Mouse (Mus musculus) cortical plate, adult 2 months (tissue): ENCODE data around the gene Zfp143. TPM values are rescaled to one million over a fixed set of nuclear protein-coding genes. Genes with fewer than 3 reads are reported as not detected.
"Not testable (repeated sequence)": the region's sequence is repeated elsewhere in the genome, so short reads cannot be mapped to it uniquely, and the experiment has no call there.

ENCODE experiments used
- H3K27ac ChIP-seq: fragments of 200-500 bp; 2 replicates; pipeline ENCODE4 v1.5.1; 2012; ENCODE audit warnings: low read length, control low read depth, inconsistent platforms; ENCODE audit not compliant: insufficient read depth
- H3K4me1 ChIP-seq: fragments of 200-500 bp; 2 replicates; pipeline ENCODE4 v1.6.1; 2011; ENCODE audit warnings: low read length; ENCODE audit not compliant: control insufficient read depth, insufficient read depth
- H3K4me3 ChIP-seq: fragments of 200-500 bp; 2 replicates; pipeline ENCODE4 v1.5.1; 2011; ENCODE audit warnings: mild to moderate bottlenecking, low read length, control low read depth; ENCODE audit not compliant: insufficient read depth
- CTCF ChIP-seq: fragments of 200-500 bp; IDR thresholded peaks from 2 replicates; pipeline ENCODE4 v1.5.1; 2011; ENCODE audit warnings: mild to moderate bottlenecking, control low read depth, low read length; ENCODE audit not compliant: insufficient read depth; ENCODE audit errors: extremely low read depth
- POLR2A ChIP-seq: fragments of 200-500 bp; IDR thresholded peaks from 2 replicates; pipeline ENCODE4 v1.6.1; 2011; ENCODE audit warnings: mild to moderate bottlenecking, low read length, control low read depth; ENCODE audit not compliant: insufficient read depth; ENCODE audit errors: extremely low read depth
- polyA plus RNA-seq: library from polyadenylated mRNA; depleted of rRNA; stranded (reverse); fragments of >200 nt; gene quantifications from 2 replicates; pipeline ENCODE4 v1.2.3, GENCODE M21; 2012

Zfp143 gene
- polyA plus RNA-seq, 1 experiment = 10.1 TPM

DNA sequence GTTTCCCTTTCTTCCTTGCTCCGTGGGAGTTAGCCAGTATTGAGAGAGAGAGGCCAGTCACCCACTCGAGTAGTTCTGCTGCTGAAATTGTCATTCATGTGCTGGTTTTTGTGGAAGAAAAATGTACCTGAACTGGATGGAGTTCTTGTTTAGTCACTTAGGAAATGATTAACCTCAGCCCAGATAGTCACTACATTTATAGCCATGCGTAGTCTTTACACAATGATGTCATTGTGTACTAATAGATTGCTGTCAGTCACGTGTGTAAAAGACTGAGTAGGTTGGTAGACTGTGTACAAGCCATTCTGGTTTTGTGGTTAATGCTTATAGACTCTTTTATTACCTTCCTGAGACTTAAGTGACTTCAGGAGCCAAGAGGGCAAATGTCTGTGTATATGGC lies 26.9 kb downstream of the Zfp143 start:
- no peak for TF ChIP-seq POLR2A
- no peak for TF ChIP-seq CTCF
- H3K4me1 ChIP-seq = no peaks in the 10 kb centered on the region

DNA sequence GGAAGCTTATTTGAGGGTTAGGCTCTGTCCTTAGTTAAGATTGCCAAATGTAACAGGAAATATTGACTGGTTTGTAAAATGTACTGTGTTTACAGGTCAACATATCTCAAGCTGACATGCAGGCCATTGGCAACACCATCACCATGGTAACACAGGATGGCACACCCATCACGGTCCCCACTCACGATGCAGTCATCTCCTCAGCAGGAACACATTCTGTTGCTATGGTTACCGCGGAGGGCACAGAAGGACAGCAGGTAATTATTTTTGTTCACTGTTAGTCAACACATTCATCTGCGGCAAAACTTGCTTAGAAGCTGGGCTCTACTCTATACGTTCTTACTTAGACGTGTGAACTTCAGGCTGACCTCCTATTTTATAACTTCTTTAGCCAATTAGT lies 30.7 kb downstream of the Zfp143 start:
- no peak for TF ChIP-seq CTCF
- no peak for TF ChIP-seq POLR2A
- H3K27ac ChIP-seq = no peak overlapping the region
- H3K4me3 ChIP-seq = no peak overlapping the region
- H3K4me1 ChIP-seq = no peaks in the 10 kb centered on the region

More for the DNA sequence above, 26.9 kb downstream of the Zfp143 start:
- Histone ChIP-seq H3K27ac (no peak overlapping the region), H3K4me3 (no peak overlapping the region)

DNA sequence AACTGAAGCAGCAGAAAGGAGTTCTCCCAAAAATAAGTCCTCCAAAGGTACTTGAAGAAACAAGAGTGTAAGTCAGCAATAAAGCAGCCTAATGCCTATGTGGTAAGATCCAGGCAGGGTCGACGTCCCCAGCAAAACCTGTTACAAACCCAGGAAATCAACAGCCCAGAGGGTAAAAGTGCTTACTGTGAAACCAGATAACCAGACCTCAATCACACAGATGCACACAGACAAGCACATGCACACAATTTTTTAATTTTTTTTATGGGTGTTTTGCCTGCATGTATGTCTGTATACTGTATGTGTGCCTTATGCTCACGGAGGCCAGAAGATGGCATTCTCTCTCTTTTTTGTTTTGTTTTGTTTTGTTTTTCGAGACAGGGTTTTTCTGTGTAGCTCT lies 35.3 kb downstream of the Zfp143 start:
- TF ChIP-seq POLR2A (no peak), CTCF (no peak)

DNA sequence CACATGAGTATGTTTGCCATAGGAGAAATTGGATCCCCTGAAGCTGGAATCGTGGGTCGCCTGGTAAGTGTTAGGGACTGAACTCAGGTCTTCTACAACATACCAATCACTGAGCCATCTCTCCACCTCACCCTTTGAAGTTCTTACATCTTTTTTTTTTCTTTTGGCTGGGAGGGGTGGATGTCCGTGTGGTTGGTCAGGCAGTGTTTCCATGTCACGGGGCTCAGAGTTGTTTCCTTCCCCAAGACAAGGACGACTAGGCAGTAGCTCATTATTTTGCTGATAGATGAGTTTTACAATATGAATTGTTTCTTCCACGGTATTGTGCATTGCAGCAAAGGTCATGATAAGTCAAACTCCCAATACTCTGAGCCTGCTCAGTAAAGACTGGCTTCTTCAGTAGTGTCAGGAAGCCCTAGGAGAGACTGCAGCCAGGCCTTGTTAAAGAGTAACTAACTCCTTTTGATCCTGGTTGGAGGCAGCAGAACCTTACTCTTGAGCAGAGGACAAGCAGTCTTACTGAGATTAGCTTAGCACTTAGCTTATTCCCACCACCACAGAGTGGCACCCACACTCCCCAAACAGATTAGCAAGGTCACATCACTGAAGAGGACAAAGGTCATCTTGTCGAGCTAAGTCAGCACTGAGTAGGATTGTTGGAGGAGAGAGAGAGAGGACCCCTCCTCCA lies 36.2 kb downstream of the Zfp143 start:
- TF ChIP-seq CTCF = no peak
- no peak for TF ChIP-seq POLR2A
- H3K4me1 ChIP-seq = no peaks in the 10 kb centered on the region
- H3K27ac ChIP-seq = no peak overlapping the region
- no peak overlapping the region for H3K4me3 ChIP-seq

More for the DNA sequence above, 35.3 kb downstream of the Zfp143 start:
- Histone ChIP-seq H3K4me1 (no peaks in the 10 kb centered on the region), H3K27ac (no peak overlapping the region), H3K4me3 (no peak overlapping the region)

DNA sequence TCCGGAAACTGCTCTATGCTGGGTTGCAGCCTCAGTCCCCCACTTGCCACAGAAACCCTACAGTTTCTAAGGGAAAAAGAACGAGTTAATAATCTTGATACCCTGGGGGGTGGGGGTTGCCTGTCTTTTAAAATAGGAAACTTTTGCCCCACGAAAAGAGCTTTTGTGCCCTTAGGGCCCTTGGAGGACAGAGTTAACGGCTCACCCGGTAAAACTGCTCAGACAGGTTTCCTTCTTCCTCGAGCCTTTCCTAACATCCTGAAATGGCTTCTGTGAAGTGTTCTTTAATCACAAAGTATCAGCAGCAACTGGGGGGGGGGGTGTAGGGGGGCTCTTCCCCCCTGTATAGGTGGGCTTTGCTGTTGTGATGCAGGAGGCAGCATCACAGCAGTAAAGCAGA lies 39.8 kb downstream of the Zfp143 start:
- TF ChIP-seq CTCF (no peak), POLR2A (no peak)
- no peaks in the 10 kb centered on the region for H3K4me1 ChIP-seq
- H3K4me3 ChIP-seq = no peak overlapping the region
- H3K27ac ChIP-seq = no peak overlapping the region

DNA sequence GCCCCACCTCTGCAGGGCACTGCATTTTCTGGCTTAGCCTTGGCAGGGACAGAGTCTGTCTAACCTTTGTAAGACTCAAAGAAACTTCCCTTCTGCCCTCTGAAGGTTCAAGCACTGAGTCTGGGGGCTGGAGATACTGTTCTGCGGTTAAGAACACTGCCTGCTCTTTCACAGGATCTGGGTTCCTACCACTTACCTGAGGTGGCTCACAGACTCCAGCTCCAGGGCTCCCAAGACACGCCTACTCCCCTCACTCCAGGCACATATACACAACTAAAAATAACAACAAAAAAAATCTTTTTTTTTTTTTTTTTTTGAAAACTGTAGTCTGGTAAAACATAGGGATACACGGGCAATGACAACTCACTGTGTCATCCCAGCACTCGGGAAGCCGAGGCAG lies 40.2 kb downstream of the Zfp143 start:
- Histone ChIP-seq H3K27ac (no peak overlapping the region), H3K4me3 (no peak overlapping the region), H3K4me1 (no peaks in the 10 kb centered on the region)
- TF ChIP-seq POLR2A = no peak
- TF ChIP-seq CTCF = no peak

DNA sequence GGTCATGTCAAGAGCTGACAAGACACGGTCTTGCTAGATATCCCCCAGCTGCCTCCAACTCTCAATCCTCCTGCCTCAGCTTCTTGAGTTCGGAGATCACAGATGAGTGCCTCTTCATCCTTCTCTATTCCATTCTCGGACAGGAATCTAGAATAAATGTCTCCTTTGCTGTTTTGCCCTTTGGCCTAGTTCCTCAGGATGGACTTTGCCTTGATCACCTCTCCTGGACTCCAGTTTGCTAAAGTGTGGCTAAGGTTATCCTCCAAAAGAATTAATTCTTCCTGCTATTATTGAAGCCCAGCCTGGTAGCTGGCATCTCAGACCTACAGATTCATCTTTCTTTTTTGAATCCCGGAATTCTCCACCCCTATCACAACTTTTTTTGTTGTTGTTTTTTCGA lies 44.0 kb downstream of the Zfp143 start:
- TF ChIP-seq CTCF = no peak

DNA sequence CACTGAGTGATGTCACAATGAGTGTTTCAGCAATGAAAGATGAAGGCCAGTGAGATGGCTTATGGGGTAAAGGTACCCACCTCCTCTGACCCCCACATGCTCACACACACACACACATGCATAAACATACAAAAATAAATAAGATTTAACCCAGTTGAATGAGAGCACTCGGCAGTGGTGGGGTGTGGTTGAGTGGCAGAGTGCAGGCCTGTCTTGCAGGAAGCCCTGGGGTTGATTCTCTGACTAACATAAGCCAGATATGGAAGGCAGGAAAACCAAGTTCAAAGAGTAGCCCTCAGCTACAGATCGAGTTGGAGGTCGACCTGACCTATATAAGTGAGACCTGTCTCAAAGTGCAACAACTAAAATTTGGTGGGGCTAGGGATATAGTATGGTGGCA lies 45.6 kb downstream of the Zfp143 start:
- Histone ChIP-seq H3K27ac (no peak overlapping the region), H3K4me3 (no peak overlapping the region), H3K4me1 (no peaks in the 10 kb centered on the region)
- no peak for TF ChIP-seq CTCF
- no peak for TF ChIP-seq POLR2A

More for the DNA sequence above, 44.0 kb downstream of the Zfp143 start:
- no peaks in the 10 kb centered on the region for H3K4me1 ChIP-seq
- H3K4me3 ChIP-seq = no peak overlapping the region
- no peak overlapping the region for H3K27ac ChIP-seq

DNA sequence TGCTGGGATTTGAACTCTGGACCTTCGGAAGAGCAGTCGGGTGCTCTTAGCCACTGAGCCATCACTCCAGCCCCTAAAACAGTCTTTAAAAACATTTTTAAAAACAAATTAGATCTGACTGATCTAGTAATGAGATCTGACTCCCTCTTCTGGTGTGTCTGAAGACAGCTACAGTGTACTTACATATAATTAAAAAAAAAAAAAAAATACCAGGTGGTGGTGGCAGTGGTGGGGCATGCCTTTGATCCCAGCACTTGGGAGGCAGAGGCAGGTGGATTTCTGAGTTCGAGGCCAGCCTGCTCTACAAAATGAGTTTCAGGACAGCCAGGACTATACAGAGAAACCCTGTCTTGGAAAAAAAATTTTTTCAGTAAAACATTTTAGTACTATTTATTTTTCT lies 47.5 kb downstream of the Zfp143 start:
- not testable (repeated sequence) for H3K27ac ChIP-seq, H3K4me1 ChIP-seq, H3K4me3 ChIP-seq

DNA sequence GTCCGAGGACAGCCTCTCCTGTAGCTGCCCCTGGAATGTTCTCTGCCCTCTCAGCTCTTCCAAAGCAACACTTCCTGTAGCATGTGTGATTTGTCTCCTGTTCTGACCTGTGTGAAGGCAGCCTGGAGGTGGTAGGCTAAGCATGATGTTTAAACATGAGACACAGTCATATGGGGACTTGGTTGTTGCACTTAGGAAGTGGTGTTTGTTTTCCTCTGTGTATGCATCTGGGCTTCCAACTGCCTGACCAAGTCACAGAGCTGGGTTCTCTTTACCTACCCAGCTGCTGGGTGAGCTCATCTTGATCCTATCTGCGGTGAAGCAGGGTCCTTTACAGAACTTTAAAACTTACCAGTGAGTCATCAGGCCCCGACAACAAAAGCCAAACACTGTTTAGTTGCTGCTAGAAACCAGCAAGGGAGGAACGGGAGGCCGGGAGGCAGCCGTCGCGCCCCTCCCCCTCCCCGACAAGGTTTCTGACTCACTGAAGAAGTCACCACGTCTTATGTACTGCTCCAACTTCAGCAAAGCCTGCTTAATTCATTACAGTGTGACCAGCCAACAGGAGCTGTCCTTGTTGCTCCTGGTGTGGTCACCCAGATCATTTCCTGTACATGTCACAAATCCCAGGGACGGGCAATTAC lies 48.1 kb downstream of the Zfp143 start:
- TF ChIP-seq CTCF = no peak
- TF ChIP-seq POLR2A = no peak
- no peaks in the 10 kb centered on the region for H3K4me1 ChIP-seq
- no peak overlapping the region for H3K27ac ChIP-seq
- no peak overlapping the region for H3K4me3 ChIP-seq

DNA sequence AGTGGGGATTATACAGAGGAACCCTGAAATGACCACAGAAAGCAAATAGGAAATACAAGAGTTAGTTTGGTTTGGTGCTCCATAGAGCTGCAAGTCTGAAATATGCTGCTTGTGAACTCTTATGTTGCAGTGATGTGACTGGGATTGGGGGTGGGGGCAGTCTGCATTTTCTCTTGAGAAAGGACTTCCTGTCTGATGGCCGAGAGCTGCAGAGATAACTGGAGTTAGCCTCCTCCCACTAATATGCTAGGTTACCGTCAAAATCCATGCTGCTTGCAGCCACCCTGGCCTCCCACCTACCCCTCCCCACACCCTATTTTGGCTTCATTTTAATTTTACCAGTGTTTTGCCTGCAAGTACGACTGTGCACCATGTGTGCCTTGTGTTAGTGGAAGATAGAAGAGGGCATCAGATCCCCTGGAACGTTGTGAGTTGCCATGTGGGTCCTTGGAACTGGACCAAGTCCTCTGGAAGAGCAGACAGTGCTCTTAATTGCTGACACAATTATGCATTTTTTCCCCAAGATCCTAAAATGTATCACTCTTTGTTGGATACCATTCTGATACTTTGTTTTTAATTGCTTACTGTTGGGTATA lies 49.1 kb downstream of the Zfp143 start:
- Histone ChIP-seq H3K27ac (no peak overlapping the region), H3K4me1 (no peaks in the 10 kb centered on the region), H3K4me3 (no peak overlapping the region)
- TF ChIP-seq CTCF = no peak
- no peak for TF ChIP-seq POLR2A
